Mouse (Mus musculus): ENCODE data around the gene Neurod6. TPM values are rescaled to one million over a fixed set of nuclear protein-coding genes. Genes with fewer than 3 reads are reported as not detected.

Neurod6 gene
- total and polyA plus RNA-seq, 3 experiments, result not detected

DNA sequence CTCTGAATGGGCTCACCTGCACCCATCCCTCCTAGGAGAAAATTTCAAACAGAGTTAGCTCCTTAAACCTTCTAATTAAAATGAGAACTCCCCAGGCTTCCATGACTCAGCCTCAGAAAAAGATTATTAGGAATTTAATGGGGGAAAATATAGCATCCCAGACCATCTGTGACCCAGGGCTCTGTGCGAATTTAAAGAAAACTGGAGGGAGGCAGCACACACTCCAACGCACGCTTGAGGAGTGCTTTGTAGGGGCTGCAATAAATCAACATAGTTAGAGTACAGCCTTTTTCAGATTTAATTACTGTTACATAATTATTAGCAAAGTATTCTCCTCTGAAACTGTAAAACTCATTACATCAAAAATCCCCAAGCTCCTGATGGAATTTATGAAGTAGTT is 32.2 kb downstream of the Neurod6 start:
- dilution Hi-C loops (cut with MboI; ENCODE audit: extremely low pct_ligation_motif_present, extremely low pct_unique_long_range_greater_than_20kb, low sequenced_read_pairs) (no loop called here), in situ Hi-C loops (cut with MboI; ENCODE audit: low pct_ligation_motif_present, low pct_unique_long_range_greater_than_20kb, low sequenced_read_pairs) (no loop called here)
- Histone ChIP-seq H3K4me2 (ENCODE audit: insufficient read depth, low read depth, poor library complexity, severe bottlenecking) (no peak overlapping the region), H3K9ac (ENCODE audit: insufficient read depth, low read depth) (no peak overlapping the region), H3K4me3 (replicated peaks in 1 of 3; ENCODE audit: low read depth in 2 of 3, low read length in 2 of 3, poor library complexity in 1 of 3) (no peak overlapping the region), H3K79me2 (replicated peaks; ENCODE audit: control insufficient read depth, extremely low read depth, insufficient read depth, poor library complexity, severe bottlenecking) (no peaks in the 10 kb centered on the region), H3K9me3 (replicated peaks; ENCODE audit: low read length) (no peaks in the 10 kb centered on the region), H3K27me3 (replicated peaks) (no peaks in the 10 kb centered on the region), H3K27ac (ENCODE audit: insufficient read depth, low read depth) (no peak overlapping the region), H3K36me3 (replicated peaks in 1 of 2; ENCODE audit: control insufficient read depth in 1 of 2, insufficient read depth in 1 of 2, low read length in 1 of 2) (no peaks in the 10 kb centered on the region), H3K4me1 (ENCODE audit: control insufficient read depth in 1 of 2, insufficient read depth in 2 of 2) (no peaks in the 10 kb centered on the region)
- DNase-seq (ENCODE audit: extremely low read depth), result no peak
- TF ChIP-seq RAD21 (IDR thresholded peaks at IDR 0.05; ENCODE audit: low read depth, low read length) (no peak), POLR2A (IDR thresholded peaks at IDR 0.05; ENCODE audit: low read depth, low read length) (no peak), MAX (IDR thresholded peaks at IDR 0.05; ENCODE audit: low read length) (no peak), KAT2A (IDR thresholded peaks at IDR 0.05; ENCODE audit: insufficient replicate concordance, low read length) (no peak), ELF1 (IDR thresholded peaks at IDR 0.05; ENCODE audit: low read depth, low read length) (no peak), GABPA (IDR thresholded peaks at IDR 0.05; ENCODE audit: insufficient replicate concordance, low read depth, low read length) (no peak), POLR2AphosphoS2 (IDR thresholded peaks at IDR 0.05; ENCODE audit: low read depth, low read length) (no peak), USF1 (IDR thresholded peaks at IDR 0.05; ENCODE audit: low read depth, low read length) (no peak)

DNA sequence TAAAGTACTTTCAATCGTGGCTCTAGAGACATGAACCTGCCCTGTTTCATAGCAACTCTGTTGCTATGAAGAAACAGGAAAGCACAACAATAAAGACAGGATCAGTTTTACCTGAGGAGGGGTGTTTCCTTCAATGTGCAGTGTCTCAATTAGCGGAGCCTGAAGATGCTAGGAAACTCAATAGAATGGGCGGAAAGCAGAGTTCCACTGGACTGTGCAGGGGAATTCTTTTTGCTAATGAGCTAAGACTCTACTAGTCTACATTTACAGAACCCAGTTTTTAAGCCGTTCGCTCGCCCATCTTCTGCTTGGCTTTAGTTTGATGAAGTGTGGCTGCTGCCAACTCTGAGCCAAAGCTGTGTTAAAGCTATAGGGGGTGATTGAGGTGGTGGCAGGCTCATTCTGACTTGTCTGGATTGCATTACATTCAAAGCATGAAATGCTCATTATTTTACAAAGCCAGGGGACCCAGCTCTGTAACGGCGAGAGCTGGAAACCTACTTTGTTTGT is 33.2 kb downstream of the Neurod6 start:
- no peak overlapping the region for H3K4me3 ChIP-seq (replicated peaks in 1 of 3; ENCODE audit: low read depth in 2 of 3, low read length in 2 of 3, poor library complexity in 1 of 3)
- H3K9me3 ChIP-seq (replicated peaks; ENCODE audit: low read length), result no peaks in the 10 kb centered on the region
- no peak overlapping the region for H3K9ac ChIP-seq (ENCODE audit: insufficient read depth, low read depth)
- no peaks in the 10 kb centered on the region for H3K27me3 ChIP-seq (replicated peaks)
- H3K27ac ChIP-seq (ENCODE audit: insufficient read depth, low read depth), result no peak overlapping the region
- no peaks in the 10 kb centered on the region for H3K4me1 ChIP-seq (ENCODE audit: control insufficient read depth in 1 of 2, insufficient read depth in 2 of 2)
- H3K79me2 ChIP-seq (replicated peaks; ENCODE audit: control insufficient read depth, extremely low read depth, insufficient read depth, poor library complexity, severe bottlenecking), result no peaks in the 10 kb centered on the region
- no peak overlapping the region for H3K4me2 ChIP-seq (ENCODE audit: insufficient read depth, low read depth, poor library complexity, severe bottlenecking)
- dilution Hi-C loops (cut with MboI; ENCODE audit: extremely low pct_ligation_motif_present, extremely low pct_unique_long_range_greater_than_20kb, low sequenced_read_pairs) (no loop called here), in situ Hi-C loops (cut with MboI; ENCODE audit: low pct_ligation_motif_present, low pct_unique_long_range_greater_than_20kb, low sequenced_read_pairs) (no loop called here)
- DNase-seq (ENCODE audit: extremely low read depth), result no peak
- TF ChIP-seq HCFC1 (IDR thresholded peaks at IDR 0.05; ENCODE audit: low read depth, low read length) (no peak), MEF2A (IDR thresholded peaks at IDR 0.05; ENCODE audit: borderline replicate concordance, low read depth, low read length) (no peak), GABPA (IDR thresholded peaks at IDR 0.05; ENCODE audit: insufficient replicate concordance, low read depth, low read length) (no peak), MAFK (IDR thresholded peaks at IDR 0.05; ENCODE audit: insufficient replicate concordance, low read length) (no peak), PAX5 (IDR thresholded peaks at IDR 0.05; ENCODE audit: low read length) (no peak), JUN (IDR thresholded peaks at IDR 0.05; ENCODE audit: insufficient read depth, low read depth, low read length) (no peak), E2F4 (IDR thresholded peaks at IDR 0.05; ENCODE audit: insufficient replicate concordance, low read depth, low read length) (no peak), CHD2 (IDR thresholded peaks at IDR 0.05; ENCODE audit: low read length) (no peak), POLR2AphosphoS2 (IDR thresholded peaks at IDR 0.05; ENCODE audit: low read depth, low read length) (no peak), IRF4 (IDR thresholded peaks at IDR 0.05; ENCODE audit: low read depth, low read length) (no peak)
- no peaks in the 10 kb centered on the region for H3K36me3 ChIP-seq (replicated peaks in 1 of 2; ENCODE audit: control insufficient read depth in 1 of 2, insufficient read depth in 1 of 2, low read length in 1 of 2)
